Mouse (Mus musculus) regulatory T cell (primary cell): ENCODE measurements around the gene Gm436.

Source experiments
- in situ Hi-C: fragments of 300-600 bp; cut with MboI, MseI; formaldehyde crosslinking; loops from one replicate; pipeline ENCODE4 v1.15.1; 2025; ENCODE audit warnings: high pct_unique_total_duplicates

Gm436 gene

GRCm38 (mm10) chr4:144686268-144686667, at the start of gene Gm436:
Gene Gm436 (minus strand): TSS chr4:144686368.
- in situ Hi-C loops: no loop called here

GRCm38 (mm10) chr4:144721304-144721703, 35.1 kb upstream of the Gm436 start, which contains the start of gene Gm13178:
Gene Gm13178 (minus strand): TSS chr4:144721404.
- in situ Hi-C loops: no loop called here

- in situ Hi-C loops: no loop called here
These were observed 33.5 kb upstream of the Gm436 start for GRCm38 (mm10) chr4:144719691-144720090.

- in situ Hi-C loops: no loop called here
These were observed 32.1 kb upstream of the Gm436 start for GRCm38 (mm10) chr4:144718288-144718687.

DNA sequence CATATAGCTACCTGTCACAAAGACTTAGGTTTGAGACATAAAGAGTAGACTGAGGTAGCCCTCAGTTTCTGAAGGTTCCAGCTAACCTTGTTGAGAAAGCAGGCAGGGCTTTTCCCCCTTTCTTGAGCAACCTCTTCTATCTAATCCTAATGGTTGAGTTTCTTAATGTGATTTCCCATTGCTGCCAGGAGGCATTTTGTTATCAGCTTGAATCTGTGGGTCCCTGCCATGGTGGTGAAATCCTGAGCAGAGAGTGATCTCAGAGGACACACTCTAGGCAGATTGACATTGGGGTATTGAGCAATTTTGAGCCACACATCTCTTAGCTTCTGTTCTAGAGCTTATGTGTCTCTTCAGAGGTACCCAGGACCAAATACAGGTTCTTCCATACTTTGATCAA, 47.9 kb downstream of the Gm436 start:
- in situ Hi-C loops: loop anchor here (25.0 kb wide), 1 partner anchor 1301 kb away; the partner anchor contains the start of gene Lrrc38
